Mouse (Mus musculus): ENCODE data around the gene Fbxl2.
"Not testable (repeated sequence)": the region's sequence is repeated elsewhere in the genome, so short reads cannot be mapped to it uniquely, and the experiment has no call there.

Fbxl2 gene

GRCm38 (mm10) chr9:114046028-114046427 lies at the start of gene Fbxl2:
Gene Fbxl2 (minus strand): TSS chr9:114046191.
- DNase-seq (ENCODE audit: low spot score), result no peak

DNA sequence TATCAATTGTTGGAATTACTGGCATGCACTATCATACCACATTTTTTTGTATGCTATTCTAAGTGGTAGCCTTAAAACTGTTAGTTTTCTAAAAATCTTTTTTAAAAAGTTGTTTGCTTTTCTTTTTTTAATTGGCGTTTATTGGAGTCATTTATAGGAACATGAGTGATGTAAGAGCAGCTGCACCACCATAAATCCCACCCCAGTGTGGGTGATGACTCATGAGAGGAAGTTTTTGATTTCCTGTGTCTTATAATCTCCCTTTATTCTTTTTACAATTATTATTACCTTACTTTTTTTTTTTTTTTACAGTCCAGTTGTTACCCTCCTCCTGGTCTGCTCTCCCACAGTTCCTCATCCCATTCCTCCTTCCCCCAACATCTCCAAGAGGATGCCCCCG lies 48.9 kb upstream of the Fbxl2 start:
- no peak for DNase-seq (ENCODE audit: low spot score)

- not testable (repeated sequence) for DNase-seq (ENCODE audit: low spot score)
Measured at GRCm38 (mm10) chr9:114092188-114092587, 46.2 kb upstream of the Fbxl2 start.

DNA sequence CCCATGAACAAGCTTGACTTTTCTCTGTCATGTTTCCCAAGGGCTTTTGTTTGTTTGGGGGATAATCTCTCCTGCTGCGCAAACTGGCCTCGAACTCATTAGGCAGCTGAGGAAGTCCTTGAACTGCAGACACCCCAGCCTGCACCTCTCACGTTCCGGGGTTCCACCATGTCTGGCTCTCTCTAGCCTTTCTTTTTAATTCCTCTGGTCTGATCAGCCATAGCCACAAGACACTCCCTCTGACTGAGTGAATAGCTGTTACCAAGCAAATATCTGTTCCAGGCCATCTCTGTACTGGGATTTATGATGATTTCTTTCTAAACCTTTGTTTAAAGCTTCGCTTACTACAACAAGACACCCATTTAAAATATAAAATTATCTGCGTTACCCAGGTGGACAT lies 42.9 kb upstream of the Fbxl2 start:
- DNase-seq (ENCODE audit: low spot score), result not testable (repeated sequence)

DNA sequence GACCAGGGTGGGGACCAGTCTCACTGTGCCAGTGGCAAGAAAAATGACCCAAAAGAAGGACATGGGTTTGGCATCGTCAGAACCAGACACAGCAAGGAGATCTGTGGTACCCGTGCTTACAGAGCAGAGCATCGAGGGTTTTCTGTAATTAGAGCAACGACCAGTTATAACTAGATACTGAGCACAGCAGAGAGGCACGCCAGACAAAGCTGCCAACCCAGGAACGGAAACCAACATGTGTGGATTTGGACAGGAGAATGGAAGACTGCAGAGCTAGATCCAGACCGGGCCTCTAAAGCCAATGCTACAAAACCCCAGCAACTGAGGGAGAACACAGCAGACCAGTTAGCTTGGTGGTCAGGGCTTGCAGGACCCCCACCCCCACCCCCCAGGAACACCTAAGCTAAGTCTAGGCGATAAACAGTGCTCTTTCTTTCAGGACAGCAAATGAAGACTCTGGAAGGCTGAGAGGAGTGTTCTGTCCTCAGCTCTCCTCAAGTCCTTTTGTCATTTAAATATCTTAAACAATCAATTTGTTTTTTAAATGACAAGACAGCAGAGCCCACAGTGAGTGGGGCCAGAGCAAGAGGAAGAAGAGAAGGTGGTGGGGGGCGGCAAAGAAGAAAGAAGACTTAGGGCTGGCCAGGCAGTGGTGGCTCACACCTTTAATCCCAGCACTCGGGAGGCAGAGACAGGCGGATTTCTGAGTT lies 41.3 kb upstream of the Fbxl2 start:
- DNase-seq (ENCODE audit: low spot score), result no peak

DNA sequence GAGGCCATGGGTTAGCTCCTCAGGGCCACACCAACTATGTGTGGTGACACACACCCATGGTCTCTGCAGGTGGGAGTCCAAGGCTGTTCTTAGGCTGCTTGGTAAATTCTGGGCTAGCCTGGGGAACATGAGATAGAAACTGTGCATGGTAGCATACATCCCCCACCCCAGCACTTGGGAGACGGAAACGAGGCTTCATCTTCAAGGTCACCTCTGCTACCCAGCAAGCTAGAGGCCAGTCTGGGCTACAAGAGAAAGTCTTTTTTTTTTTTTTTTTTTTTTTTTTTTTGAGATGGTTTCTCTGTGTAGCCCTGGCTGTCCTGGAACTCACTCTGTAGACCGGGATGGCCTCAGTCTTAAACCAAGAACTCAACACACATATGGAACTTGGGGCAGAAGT lies 40.4 kb upstream of the Fbxl2 start:
- DNase-seq (ENCODE audit: low spot score), result no peak

- no peak for DNase-seq (ENCODE audit: low spot score)
Measured at GRCm38 (mm10) chr9:114073681-114074080, 27.7 kb upstream of the Fbxl2 start.

DNA sequence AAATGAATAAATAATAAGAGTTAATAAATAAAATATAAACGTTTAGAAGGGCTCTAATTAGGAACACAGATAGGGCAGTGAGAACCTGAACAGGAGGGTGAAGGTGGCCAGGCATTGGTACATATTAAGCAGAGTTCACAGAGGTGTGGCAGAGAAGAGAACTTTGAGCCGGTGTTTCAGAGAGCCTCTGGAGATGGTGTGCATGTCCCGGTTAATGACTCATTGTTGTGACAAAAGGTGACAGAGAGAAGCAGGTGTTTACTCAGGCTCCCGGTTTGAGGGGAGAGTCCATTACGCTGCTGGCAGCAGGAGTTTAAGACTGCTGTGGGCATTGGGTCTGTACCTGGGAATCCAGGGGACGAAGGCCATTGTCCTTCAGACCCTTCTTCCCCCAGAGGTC lies 23.4 kb upstream of the Fbxl2 start:
- DNase-seq (ENCODE audit: low spot score), result no peak

DNA sequence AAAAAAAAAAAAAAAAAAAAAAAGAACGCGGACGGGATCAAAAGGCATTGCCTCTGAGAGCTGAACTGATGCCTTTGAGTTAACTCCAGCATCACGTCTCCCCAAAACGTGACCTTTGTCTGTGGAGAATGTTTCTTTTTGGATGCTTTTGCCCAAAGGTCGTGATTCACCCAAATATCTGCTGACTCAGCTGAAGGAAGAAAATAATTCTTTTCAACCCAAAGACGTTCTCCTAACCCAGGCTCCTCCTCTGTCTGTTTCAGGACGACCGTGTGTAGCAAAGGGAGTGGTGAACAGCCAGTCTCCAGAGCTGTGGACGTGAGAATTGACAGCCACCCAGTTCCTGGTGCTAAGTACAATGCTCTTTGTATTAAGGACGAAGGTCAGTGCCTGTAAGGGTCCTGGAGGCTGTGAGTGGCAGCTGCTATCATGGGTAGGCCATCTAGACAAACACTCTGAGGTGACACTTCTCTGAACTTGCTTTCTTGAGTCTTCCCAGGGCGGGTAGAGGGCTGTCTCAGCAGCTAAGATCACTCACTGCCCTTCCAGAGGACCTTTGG lies 22.6 kb upstream of the Fbxl2 start:
- DNase-seq (ENCODE audit: low spot score), result no peak

DNA sequence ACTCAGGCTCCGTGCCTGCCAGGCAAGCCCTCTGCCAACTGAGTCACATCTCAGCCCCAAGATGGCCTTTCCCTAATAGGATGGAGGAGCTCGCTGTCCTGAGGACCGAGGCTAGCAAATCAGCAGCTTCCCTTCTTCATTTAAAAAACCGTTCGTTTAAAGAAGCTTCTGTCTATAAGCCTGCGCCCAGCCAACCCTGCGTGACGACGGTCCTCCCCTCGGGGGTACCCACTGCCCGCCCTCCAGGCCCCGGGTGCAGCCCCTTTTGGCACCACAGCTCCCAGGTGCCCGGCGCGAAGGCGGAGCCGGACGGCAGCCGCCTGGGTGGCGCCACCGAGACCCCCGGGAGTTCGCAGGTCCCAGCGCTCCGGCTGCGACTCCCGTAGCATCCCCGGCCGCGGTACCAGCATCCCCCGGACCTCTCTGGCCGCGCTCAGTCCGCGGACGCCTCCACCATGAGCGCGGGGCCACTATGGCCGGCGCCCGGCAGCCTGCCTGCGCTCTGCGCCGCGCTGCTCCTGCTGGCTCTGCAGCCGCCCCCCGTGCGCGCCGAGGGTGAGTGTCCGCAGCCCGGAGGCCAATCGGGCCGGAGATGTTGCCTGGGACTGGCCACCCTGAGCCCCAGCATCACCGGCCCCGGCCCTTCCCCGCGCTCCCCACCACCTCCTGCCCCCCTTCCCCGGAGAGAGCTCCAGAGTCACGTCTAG lies 11.3 kb upstream of the Fbxl2 start, which contains the start of gene Susd5:
Gene Susd5 (plus strand): TSS at position 51 of the 707 bp plus-strand sequence.
- no peak for DNase-seq (ENCODE audit: low spot score)

GRCm38 (mm10) chr9:114052866-114053265 lies 6.9 kb upstream of the Fbxl2 start:
- DNase-seq (ENCODE audit: low spot score), result no peak

DNA sequence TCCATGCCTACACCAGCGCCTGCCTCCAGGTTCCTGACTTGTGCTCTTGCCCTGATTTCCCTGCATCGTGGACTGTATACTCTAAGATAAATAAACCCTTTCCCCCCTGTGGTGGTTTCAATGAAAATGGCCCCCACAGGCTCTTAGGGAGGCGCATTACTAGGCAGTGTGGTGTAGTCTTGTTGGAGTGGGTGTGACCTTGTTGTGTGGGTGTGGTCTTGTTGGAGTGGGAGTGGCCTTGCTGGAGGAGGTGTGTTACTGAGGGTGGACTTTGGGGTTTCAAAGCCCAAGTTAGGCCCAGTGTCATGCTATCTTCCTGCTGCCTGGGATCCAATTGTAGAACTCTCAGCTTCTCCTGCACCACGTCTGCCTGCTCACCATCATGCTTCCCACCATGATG lies 6.0 kb upstream of the Fbxl2 start:
- DNase-seq (ENCODE audit: low spot score), result no peak

DNA sequence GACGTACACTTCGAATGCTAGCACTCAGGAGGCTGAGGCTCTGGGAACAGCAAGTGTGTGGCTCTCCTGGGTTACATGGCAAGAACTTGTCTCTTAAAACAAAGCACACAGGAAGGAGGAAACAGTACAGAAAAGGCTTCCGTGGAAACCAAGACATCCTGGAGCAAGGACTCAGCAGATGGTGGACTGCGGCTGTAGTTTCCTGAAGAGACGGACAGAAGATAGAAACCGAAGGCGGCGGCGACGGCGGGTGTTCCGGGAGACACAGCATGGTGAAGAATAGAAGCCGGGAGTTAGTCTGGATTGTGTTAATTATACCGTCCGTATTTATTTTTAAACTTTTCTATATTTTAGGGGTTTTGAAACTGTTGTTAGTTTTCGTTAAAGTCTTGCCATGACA lies 4.8 kb upstream of the Fbxl2 start:
- no peak for DNase-seq (ENCODE audit: low spot score)

- no peak for DNase-seq (ENCODE audit: low spot score)
Measured at GRCm38 (mm10) chr9:114050106-114050505, 4.1 kb upstream of the Fbxl2 start.

- no peak for DNase-seq (ENCODE audit: low spot score)
Measured at GRCm38 (mm10) chr9:114046676-114047075, 685 bp upstream of the Fbxl2 start.

DNA sequence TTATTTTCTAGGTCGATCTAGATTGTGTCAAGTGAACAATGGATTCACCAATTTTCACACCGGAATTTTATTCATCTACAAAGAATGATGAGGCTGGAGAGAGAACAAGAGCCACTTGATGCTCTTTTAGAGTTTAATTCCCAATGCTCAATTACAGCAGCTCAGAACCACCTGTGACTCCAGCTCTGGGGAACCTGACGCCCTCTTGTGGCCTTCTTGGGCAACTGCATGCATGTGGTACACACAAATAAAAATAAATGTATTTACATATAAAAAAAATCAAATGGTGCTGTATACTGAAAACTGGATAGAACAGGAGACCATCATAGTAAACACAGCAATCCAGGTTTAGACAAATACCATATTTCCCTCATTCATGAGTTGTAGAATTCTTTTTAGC lies 1.5 kb downstream of the Fbxl2 start:
- no peak for DNase-seq (ENCODE audit: low spot score)

GRCm38 (mm10) chr9:114042490-114042889 lies 3.5 kb downstream of the Fbxl2 start:
- DNase-seq (ENCODE audit: low spot score), result no peak

DNA sequence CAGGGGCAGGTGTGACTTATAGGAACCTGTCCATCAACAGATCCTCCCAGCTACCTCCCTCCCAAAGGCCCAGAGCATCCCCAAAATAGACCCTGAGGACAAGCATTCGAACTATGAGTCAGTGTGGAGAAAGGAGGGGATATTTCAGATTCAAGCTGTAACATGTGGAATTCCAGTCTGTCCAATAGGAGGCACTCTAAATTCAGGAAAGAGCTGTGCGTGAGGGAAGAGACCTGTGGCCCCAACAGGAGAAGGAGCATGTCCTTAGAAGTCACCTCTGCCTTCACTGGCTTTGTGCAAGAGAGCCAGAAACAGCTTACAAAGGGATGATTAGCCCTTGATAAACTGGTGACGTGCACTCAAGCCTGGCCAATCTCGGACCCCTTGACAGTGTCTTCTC lies 5.0 kb downstream of the Fbxl2 start:
- DNase-seq (ENCODE audit: low spot score), result no peak

GRCm38 (mm10) chr9:114026261-114026934 lies 19.6 kb downstream of the Fbxl2 start:
- DNase-seq (ENCODE audit: low spot score), result peak; percentile 81

DNA sequence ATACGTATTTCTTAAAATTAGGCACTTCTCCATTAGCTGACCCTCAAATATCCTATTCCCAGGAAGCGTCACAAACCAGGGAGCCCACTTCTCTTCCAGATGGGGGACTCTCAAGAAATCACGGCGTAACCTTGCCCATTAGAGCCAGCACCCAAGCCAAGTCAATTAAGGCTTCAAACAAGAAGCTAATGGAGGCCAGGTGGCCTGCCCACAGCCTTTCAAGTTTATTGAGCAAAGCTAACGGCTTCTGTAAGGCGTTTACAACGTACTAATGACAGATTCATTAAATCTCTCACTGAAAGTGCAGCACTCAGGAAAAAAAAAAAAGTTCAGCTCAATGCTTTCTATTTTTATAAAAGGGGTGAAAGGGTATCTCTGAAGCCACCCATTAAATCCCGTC lies 20.1 kb downstream of the Fbxl2 start:
- no peak for DNase-seq (ENCODE audit: low spot score)

- no peak for DNase-seq (ENCODE audit: low spot score)
Measured at GRCm38 (mm10) chr9:114025182-114025581, 20.8 kb downstream of the Fbxl2 start.

GRCm38 (mm10) chr9:114022141-114022540 lies 23.9 kb downstream of the Fbxl2 start:
- no peak for DNase-seq (ENCODE audit: low spot score)

Data from left cerebral cortex, adult 11 months (tissue).